Mouse (Mus musculus) liver, embryonic 14.5 days (tissue): ENCODE measurements around the gene Sema3d. TPM values are rescaled to one million over a fixed set of nuclear protein-coding genes. Genes with fewer than 3 reads are reported as not detected.

ENCODE experiments used
- ATAC-seq: fragments of 200-750 bp; cut with Nextera tagmentation; 2 replicates; pipeline ENCODE4 v1.8.0; 2017; ENCODE audit warnings: moderate number of reproducible peaks, mild to moderate bottlenecking, moderate library complexity; ENCODE audit not compliant: insufficient read depth
- DNase-seq, 3 experiments: peaks; one replicate each; pipeline ENCODE4 v3.0.0-alpha.2; 2012 to 2013; ENCODE audit warnings: low read depth in 3 of 3, low spot score in 3 of 3
- H3K27ac ChIP-seq: fragments of 300-500 bp; sonication (generic); 2 replicates; pipeline ENCODE4 v1.5.1; 2014; ENCODE audit warnings: moderate library complexity, mild to moderate bottlenecking, control low read depth, inconsistent platforms
- H3K27me3 ChIP-seq: fragments of 300-500 bp; sonication (generic); 2 replicates; pipeline ENCODE4 v1.6.1; 2014; ENCODE audit warnings: mild to moderate bottlenecking, low read length, moderate library complexity; ENCODE audit not compliant: control insufficient read depth, insufficient read depth
- H3K36me3 ChIP-seq: fragments of 300-500 bp; sonication (generic); replicated peaks from 2 replicates; pipeline ENCODE4 v1.6.1; 2014; ENCODE audit warnings: low read depth; ENCODE audit not compliant: control insufficient read depth, insufficient read depth
- H3K4me1 ChIP-seq, 2 experiments: fragments of 200-500 bp in 1 of 2; fragments of 300-500 bp in 1 of 2; sonication (generic) in 1 of 2; replicated peaks; 2 replicates each; pipeline ENCODE4 v1.6.1; 2012 to 2014; ENCODE audit warnings: antibody characterized with exemption in 1 of 2, inconsistent platforms in 1 of 2, low read length in 1 of 2; ENCODE audit not compliant: control insufficient read depth in 2 of 2, insufficient read depth in 2 of 2
- H3K4me2 ChIP-seq: fragments of 300-500 bp; sonication (generic); 2 replicates; pipeline ENCODE4 v1.6.1; 2014; ENCODE audit warnings: low read depth, mild to moderate bottlenecking, control low read depth, moderate library complexity
- H3K4me3 ChIP-seq, 2 experiments: fragments of 200-500 bp in 1 of 2; fragments of 300-500 bp in 1 of 2; sonication (generic) in 1 of 2; 2 replicates each; pipeline ENCODE4 v1.5.1; 2012 to 2014; ENCODE audit warnings: low read depth in 2 of 2, low read length in 2 of 2, mild to moderate bottlenecking in 2 of 2, control low read depth in 1 of 2, inconsistent platforms in 1 of 2, moderate library complexity in 1 of 2; ENCODE audit not compliant: insufficient read depth in 1 of 2
- H3K9ac ChIP-seq: fragments of 300-500 bp; sonication (generic); replicated peaks from 2 replicates; pipeline ENCODE4 v1.6.1; 2014; ENCODE audit warnings: mild to moderate bottlenecking, control low read depth, moderate library complexity
- H3K9me3 ChIP-seq: fragments of 300-500 bp; sonication (generic); 2 replicates; pipeline ENCODE4 v1.6.1; 2016; ENCODE audit warnings: low read length, mixed read lengths; ENCODE audit not compliant: control insufficient read depth
- CTCF ChIP-seq: IDR thresholded peaks from 2 replicates; pipeline ENCODE4 v1.5.1; 2016; ENCODE audit warnings: antibody characterized with exemption, low read depth, control low read depth
- EP300 ChIP-seq: IDR thresholded peaks from 2 replicates; pipeline ENCODE4 v1.6.1; 2016; ENCODE audit warnings: antibody characterized with exemption, low read depth
- WGBS: fragments of 180-500 bp; shearing (Covaris S2); extraction: QIAGEN DNeasy Blood & Tissue Kit; methylation state at CpG from one replicate; pipeline ENCODE4 v1.1.7; 2014; ENCODE audit not compliant: insufficient replicate concordance; 5-methylcytosine and 5-hydroxymethylcytosine counted together
- polyA plus RNA-seq, 2 experiments: library from polyadenylated mRNA; depleted of rRNA in 1 of 2; stranded (reverse) in 1 of 2; unstranded in 1 of 2; fragments of >200 nt; fragmentation: Nextera tagmentation in 1 of 2; extraction: Ambion mirVana in 1 of 2; gene quantifications; 2 replicates each; pipeline versions ENCODE4 v1.2.1 to v1.2.3; 2012 to 2014

Gene Sema3d
- polyA plus RNA-seq, 2 experiments = 0.38 to 0.65 TPM

DNA sequence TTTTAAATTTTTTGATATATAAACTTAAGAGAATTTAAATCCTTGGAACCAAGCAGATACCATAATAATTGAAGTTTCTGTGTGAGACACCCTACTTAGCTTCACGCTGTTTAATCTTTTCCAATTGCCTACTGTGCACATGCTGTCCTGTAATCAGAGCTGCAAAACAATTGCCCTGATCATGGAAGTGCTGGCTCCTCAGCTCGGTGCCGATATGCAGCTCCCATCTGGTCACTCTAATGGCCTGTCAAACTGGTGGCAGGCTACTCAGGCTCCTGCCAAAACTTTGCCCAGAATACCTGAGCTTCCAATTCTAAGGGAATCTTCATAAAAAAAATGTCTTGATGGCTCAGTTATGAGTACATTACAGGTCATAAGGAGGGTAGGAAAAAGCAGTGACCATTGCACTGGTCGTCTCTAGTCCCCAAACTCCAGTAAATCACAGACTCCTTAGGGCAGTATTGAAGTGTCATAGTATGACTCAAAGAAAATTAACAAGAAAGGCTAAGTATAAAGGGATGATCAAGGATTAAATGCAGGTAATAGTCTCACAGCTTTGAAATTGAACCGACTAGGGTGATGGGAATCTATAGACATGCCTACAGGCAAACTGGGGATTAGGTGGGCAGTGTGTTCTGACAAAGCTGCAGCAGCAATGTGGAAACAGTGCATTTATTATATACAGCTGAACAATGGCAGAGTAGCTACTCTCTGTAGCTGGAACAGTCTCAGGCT, 91.9 kb downstream of the Sema3d start:
- Histone ChIP-seq H3K9ac (no peak overlapping the region), H3K27ac (no peak overlapping the region), H3K9me3 (no peaks in the 10 kb centered on the region), H3K36me3 (no peaks in the 10 kb centered on the region), H3K4me1 (no peaks in the 10 kb centered on the region), H3K4me3 (no peak overlapping the region), H3K4me2 (no peak overlapping the region), H3K27me3 (no peaks in the 10 kb centered on the region)
- TF ChIP-seq EP300 = no peak
- TF ChIP-seq CTCF = no peak
- no peak for ATAC-seq
- 62% methylated on average over 5 of the region's 5 CpGs for WGBS
- DNase-seq = no peak

DNA sequence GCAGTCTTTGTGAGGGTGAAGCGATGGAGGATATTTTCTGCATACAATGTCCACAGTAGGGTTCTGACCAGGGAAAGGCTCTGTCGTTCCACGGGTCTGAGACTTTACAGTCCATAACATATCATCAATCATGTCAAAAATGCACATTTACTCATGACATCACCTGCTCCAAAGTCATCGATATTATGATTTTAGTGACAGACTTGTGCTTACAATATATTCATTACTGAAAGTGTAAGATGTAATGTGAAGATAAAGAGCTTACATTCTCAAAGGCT, 92.4 kb downstream of the Sema3d start:
- ATAC-seq = no peak

DNA sequence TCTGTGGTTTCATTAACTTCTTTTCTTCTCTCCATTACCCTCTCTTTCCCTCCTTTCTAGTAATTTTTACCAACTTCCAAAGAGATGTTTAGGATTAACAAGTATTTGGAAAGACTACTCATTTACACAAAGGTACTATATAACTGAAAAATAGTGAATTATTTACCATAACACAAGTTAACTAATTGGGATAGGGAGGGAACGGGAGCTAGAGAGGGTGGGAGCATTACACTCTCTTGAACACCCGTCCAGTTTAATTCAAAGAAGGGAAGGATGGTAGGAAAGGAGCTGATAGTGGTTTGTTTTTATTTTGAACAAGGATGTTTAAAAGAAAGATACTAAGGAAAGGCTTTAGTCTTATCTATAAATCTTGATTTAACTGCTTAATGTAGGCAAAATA, 104.7 kb downstream of the Sema3d start:
- H3K27ac ChIP-seq = no peak overlapping the region
- H3K27me3 ChIP-seq = no peaks in the 10 kb centered on the region
- no peaks in the 10 kb centered on the region for H3K9me3 ChIP-seq
- H3K36me3 ChIP-seq = no peaks in the 10 kb centered on the region
- H3K4me3 ChIP-seq = no peak overlapping the region
- no peaks in the 10 kb centered on the region for H3K4me1 ChIP-seq
- H3K4me2 ChIP-seq = no peak overlapping the region
- no peak for TF ChIP-seq CTCF
- no peak for TF ChIP-seq EP300
- ATAC-seq = no peak
- DNase-seq = no peak
- H3K9ac ChIP-seq = no peak overlapping the region
- 54% methylated on average over 2 of the region's 2 CpGs for WGBS

More for the DNA sequence above, 92.4 kb downstream of the Sema3d start:
- Histone ChIP-seq H3K9me3 (no peaks in the 10 kb centered on the region), H3K4me1 (no peaks in the 10 kb centered on the region), H3K4me3 (no peak overlapping the region), H3K36me3 (no peaks in the 10 kb centered on the region), H3K9ac (no peak overlapping the region), H3K27ac (no peak overlapping the region), H3K4me2 (no peak overlapping the region), H3K27me3 (no peaks in the 10 kb centered on the region)
- 69% methylated on average over 4 of the region's 4 CpGs for WGBS
- DNase-seq = no peak
- TF ChIP-seq EP300 (no peak), CTCF (no peak)

DNA sequence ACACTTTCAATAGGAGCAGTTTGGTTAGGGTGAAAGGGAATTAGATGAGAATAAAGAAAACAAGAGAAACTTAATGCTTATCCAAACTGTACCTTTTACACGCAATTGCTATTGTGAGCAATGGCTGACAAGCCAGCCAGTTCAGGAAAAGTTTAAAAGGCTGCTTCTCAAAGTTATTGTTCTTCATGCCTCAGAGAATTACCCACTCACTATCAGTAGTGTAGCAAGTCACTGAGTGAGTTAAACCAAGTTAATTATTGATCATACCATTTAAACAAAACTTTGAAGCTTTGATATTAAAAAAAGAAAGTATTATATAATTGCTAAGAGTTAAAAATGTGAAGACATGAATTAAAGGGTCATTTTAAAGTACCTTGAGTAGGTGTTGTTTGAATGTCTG, 108.5 kb downstream of the Sema3d start:
- no peaks in the 10 kb centered on the region for H3K36me3 ChIP-seq
- ATAC-seq (no peak), DNase-seq (no peak)
- no peak overlapping the region for H3K27ac ChIP-seq
- H3K4me3 ChIP-seq = no peak overlapping the region
- 74% methylated on average over 1 of the region's 1 CpGs for WGBS
- H3K9me3 ChIP-seq = no peaks in the 10 kb centered on the region
- no peak for TF ChIP-seq CTCF
- no peak for TF ChIP-seq EP300
- no peak overlapping the region for H3K4me2 ChIP-seq
- H3K27me3 ChIP-seq = no peaks in the 10 kb centered on the region
- H3K4me1 ChIP-seq = no peaks in the 10 kb centered on the region
- H3K9ac ChIP-seq = no peak overlapping the region

DNA sequence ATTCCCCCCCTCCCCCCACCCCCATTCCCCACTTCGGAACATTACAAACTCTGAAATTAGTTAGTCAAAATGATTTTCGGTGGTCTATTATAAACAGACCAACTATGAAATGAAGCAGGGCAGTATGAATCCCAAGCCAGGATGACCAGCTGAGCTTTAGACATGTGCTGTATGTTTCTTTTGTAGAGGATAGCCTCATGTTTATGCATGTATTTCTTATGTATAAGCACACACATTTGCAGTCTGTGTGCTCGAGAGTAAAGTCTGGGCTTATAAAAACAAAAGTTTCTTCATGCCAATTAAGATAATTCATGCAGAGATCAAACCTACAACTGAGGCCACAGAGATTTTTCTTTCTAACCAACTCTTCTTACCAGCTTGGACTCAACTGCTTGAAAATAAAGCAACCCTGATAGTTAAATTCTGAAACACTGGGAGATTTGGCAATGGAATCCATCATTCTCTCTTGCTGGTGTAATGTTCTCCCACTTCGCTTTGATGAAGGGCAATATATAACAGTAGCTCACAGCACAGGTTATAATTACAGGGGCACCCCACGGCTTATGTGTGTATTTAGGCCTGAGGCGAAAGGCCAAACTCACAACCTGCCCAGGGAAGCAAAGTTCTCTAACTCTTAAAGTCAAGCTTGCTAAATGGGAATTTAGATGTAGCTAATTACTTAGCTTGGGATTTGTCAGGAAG, 115.2 kb downstream of the Sema3d start:
- Histone ChIP-seq H3K36me3 (no peaks in the 10 kb centered on the region), H3K4me2 (no peak overlapping the region), H3K4me3 (no peak overlapping the region), H3K27me3 (no peaks in the 10 kb centered on the region), H3K4me1 (no peaks in the 10 kb centered on the region), H3K9ac (no peak overlapping the region), H3K27ac (no peak overlapping the region), H3K9me3 (no peaks in the 10 kb centered on the region)
- no peak for DNase-seq
- ATAC-seq = no peak
- 59% methylated on average over 6 of the region's 6 CpGs for WGBS
- TF ChIP-seq EP300 (no peak), CTCF (no peak)
